Mouse (Mus musculus) right cerebral cortex, adult 18-20 months (tissue): Measurements from ENCODE around the gene Olfr1062.
"Not testable (repeated sequence)": the region's sequence is repeated elsewhere in the genome, so short reads cannot be mapped to it uniquely, and the experiment has no call there.

Source experiments
- DNase-seq: peaks from one replicate; pipeline ENCODE4 v3.0.0; 2022; ENCODE audit warnings: mixed read lengths

Gene Olfr1062

DNA sequence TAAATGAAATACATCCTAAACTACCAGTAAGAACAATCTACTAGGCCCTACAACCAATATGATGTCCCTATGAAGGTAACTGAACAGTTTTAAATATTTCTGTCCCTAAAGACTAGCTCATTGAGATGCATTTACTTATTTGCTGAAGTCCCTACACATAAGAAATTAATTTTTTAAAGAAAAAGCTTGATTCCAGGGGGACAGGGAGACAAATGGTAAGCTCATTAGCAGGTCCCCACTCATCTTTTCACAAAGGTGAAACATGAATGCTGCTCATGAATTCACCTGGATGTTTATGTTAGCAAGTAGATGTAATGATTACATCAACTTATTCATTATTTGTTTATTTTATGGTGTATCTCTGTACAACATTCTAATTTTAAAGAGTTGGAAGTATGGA lies at the start of gene Olfr1062:
Olfr1062 (minus strand) TSS at position 101 of the 400 bp plus-strand sequence.
- DNase-seq: not testable (repeated sequence)

DNA sequence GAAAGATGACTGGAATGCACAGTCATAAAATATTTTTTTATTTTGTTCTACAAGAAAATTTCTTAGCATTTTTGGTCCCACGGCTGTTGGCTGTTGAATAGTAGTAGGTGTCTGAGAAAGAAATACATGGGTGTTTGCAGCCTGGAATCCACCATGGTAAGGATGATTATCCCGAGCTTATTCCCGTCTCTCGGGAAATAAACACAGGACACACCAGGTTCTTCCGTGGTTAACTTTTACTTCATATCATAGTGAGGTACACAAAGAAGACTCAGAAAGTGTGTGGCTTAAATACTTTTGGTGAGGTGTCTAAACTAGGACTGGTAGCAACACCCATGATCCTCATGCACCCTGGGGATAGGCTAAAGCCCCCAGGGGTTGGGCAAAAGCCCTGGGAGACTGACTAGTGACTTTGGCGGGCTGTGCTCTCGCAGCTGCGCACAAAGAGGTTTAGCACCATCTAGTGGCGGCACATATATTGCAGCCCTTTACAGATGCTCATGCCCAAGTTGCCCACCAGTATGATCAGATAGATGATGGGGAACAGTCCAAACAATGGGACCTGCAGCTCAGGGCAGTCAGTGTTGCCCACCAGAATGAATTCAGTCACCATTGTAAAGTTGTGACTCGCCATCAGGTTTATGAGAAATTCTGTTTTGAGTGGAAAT lies 38.0 kb upstream of the Olfr1062 start:
- peak; percentile 23 for DNase-seq

DNA sequence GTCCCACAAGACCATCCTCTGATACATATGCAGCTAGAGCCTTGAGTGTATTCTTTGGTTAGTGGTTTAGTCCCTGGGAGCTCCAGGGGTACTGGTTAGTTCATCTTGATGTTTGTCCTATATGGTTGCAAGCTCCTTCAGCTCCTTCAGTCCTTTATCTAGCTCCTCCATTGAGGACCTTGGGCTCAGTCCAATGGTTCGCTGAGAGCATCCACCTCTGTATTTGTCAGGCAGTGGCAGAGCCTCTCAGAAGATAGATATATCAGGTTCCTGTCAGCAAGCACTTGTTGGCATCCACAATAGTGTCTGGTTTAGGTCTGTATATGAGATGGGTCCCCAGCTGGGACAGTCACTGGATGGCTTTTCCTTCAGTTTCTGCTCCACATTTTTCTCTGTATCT lies 33.9 kb upstream of the Olfr1062 start:
- DNase-seq: no peak

DNA sequence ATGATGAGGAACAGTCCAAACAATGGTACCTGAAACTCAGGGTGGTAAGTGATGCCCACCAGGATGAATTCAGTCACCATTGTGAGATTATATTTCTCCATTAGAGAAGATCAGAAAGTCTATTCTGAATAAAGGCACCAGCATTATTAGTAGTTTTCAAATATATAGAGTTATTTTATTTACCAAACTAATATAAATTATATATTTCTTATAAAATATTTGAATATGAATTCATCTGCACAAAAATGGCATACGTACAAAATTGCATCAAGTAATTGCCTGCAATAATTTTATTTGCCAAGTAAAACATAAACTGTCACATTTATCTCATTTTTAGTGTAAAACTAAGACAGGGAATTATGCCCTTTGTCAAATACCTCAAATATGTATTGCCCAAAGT lies 29.6 kb upstream of the Olfr1062 start, which contains the start of gene Olfr1066:
Olfr1066 (minus strand) TSS at position 101 of the 400 bp plus-strand sequence.
- DNase-seq: no peak

DNA sequence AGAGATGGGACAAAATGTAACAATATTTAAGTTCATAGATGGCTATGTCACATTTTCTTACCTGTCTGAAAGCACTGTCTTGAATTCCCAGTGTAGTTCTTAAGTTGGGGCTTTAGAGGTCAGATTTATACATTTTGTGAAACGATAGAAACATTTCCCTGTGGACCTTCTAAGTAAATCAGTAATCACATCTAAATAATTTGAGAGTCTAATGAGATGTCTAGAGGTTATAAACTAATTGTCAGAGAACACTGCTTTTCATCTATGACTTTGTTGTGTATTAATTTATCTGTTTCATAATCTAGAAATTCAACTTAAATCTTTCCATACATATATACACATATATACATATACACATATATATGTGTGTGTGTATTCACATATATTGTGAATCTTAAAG lies 23.9 kb upstream of the Olfr1062 start, which contains the start of gene Olfr1065:
Olfr1065 (minus strand) TSS at position 101 of the 400 bp plus-strand sequence.
- not testable (repeated sequence) for DNase-seq

DNA sequence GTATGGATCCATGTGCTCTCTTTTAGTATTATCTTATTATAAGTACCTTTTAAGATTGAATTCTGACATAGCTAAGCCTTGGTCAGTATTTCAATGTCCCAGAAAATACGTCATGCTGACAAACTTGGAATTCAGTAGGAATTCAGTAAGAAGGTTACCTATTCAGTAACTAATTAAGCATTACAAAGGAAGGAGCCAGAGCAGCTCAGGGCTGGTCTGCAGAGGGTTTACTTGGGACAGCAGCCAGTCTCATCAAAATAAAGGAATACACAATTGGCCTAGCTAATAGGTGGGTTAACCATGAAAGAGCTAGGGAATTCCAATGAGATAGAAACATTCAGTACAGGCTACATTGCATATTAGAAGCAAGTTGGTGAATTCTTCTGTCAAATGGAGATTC lies 15.6 kb upstream of the Olfr1062 start:
- not testable (repeated sequence) for DNase-seq

DNA sequence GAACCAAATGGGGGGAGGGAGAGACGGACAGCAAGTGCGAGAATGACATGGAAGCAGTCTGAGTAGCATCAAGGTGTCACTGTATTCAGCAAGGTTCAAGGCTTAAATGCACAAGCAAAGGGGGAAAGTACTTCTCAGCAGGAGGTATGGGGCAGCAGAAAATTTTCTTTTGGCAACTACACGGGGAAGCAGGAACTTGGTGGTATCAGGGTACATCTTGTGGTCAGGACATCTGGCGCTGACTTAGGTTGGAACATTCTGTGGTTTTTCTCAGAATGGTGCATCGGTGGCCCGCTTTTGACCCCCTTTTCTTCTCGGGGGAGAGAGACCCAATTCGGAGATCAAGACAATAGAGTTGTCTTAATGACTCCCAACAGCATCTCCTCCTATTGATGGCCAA lies 2.0 kb upstream of the Olfr1062 start:
- DNase-seq: not testable (repeated sequence)

DNA sequence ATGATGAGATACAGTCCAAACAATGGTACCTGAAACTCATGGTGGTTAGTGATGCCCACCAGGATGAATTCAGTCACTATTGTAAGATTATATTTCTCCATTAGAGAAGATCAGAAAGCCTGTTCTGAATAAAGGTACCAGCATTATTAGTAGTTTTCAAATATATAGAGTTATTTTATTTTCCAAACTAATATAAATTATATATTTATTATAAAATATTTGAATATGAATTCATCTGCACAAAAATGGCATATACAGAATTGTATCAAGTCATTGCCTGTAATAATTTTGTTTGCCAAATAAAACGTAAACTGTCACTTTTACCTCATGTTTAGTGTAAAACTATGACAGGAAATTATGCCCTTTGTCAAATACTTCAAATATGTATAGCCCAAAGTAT lies 12.6 kb downstream of the Olfr1062 start, which contains the start of gene Olfr1061:
Olfr1061 (minus strand) TSS at position 101 of the 400 bp plus-strand sequence.
- DNase-seq: no peak

DNA sequence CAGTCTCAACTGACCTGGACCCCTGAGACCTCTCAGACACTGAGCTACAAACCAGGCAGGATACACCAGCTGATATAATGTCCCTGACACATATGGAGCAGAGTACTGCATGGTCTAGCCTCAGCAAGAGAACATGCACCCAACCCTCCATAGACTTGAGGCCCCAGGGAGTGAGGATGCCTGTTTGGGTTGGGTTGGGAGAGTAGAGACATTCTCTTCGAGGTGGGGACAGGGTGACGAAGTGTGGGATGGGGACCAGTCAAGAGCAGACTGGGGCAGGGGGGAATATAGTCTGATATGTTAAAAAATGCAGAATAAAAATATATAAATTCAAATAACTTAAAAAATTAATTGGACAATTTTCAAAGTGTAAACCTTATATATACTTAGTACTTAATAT lies 31.4 kb downstream of the Olfr1062 start:
- no peak for DNase-seq

DNA sequence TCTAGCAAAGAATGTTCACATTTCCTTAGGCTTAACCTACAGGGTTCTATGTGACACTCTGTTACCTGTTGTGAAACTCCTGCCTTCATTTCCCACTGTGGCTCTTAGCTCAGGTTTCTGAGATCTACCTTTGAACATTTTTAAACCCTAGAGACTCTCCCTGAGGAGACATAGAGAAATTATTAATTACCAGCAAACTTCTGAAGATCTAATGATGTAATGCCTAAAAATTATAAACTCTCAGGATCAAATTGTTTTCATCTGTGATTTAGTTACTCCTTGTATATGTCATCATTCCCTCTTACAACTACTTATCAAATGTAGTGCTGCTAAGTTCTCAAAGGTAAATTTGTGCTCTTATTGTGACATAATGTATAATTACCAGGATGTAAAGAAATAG lies 38.1 kb downstream of the Olfr1062 start, which contains the start of gene Olfr1058:
Olfr1058 (minus strand) TSS at position 101 of the 400 bp plus-strand sequence.
- DNase-seq: not testable (repeated sequence)

DNA sequence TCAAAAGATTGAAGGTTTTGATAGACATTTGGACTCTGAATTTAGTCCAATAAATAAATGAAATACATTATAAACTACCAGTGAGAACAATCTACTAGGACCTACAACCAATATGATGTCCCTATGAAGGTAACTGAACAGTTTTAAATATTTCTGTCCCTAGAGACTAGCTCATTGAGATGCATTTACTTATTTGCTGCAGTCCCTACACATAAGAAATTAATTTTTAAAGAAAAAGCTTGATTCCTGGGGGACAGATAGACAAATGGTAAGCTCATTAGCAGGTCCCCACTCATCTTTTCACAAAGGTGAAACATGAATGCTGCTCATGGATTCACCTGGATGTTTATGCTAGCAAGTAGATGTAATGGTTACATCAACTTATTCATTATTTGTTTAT lies 48.3 kb downstream of the Olfr1062 start, which contains the start of gene Olfr1057:
Olfr1057 (minus strand) TSS at position 101 of the 400 bp plus-strand sequence.
- DNase-seq: no peak
